Mouse (Mus musculus): ENCODE data around the gene Trim26. TPM values are rescaled to one million over a fixed set of nuclear protein-coding genes. Genes with fewer than 3 reads are reported as not detected.
A peak's percentile ranks its signal among the peaks of the same experiment; 100 is the strongest.
"Not testable (repeated sequence)": the region's sequence is repeated elsewhere in the genome, so short reads cannot be mapped to it uniquely, and the experiment has no call there.

The Trim26 gene
- polyA plus RNA-seq (2011; ENCODE audit: insufficient read length, low read depth, missing spikeins) = 46.6 and 49.5 TPM in 2 replicates

GRCm38 (mm10) chr17:36836874-36837647, at the start of gene Trim26:
Gene Trim26 (plus strand): TSS chr17:36837134.
- TF ChIP-seq POLR2A (IDR thresholded peaks at IDR 0.05; ENCODE audit: low read depth, low read length) = peak; percentile 64
- TF ChIP-seq CTCF (IDR thresholded peaks at IDR 0.05; ENCODE audit: borderline replicate concordance, insufficient read depth, low read length) = no peak
- H3K4me1 ChIP-seq (ENCODE audit: control insufficient read depth, insufficient read depth, low read length) = peaks cover 3% of the 10 kb centered on the region; the same call in 1 of the 2 replicates
- peak within 1 kb of the TSS; percentile 75 for H3K4me3 ChIP-seq (ENCODE audit: insufficient read depth, low read length)
- peak within 1 kb of the TSS; percentile 81 for H3K27ac ChIP-seq (ENCODE audit: insufficient read depth, low read length)

- no peak overlapping the region for H3K4me3 ChIP-seq (ENCODE audit: insufficient read depth, low read length)
- no peak overlapping the region for H3K27ac ChIP-seq (ENCODE audit: insufficient read depth, low read length)
- TF ChIP-seq POLR2A (IDR thresholded peaks at IDR 0.05; ENCODE audit: low read depth, low read length) (no peak), CTCF (IDR thresholded peaks at IDR 0.05; ENCODE audit: borderline replicate concordance, insufficient read depth, low read length) (no peak)
- H3K4me1 ChIP-seq (ENCODE audit: control insufficient read depth, insufficient read depth, low read length) = no peaks in the 10 kb centered on the region
These were observed 48.6 kb upstream of the Trim26 start for GRCm38 (mm10) chr17:36788351-36788750.

DNA sequence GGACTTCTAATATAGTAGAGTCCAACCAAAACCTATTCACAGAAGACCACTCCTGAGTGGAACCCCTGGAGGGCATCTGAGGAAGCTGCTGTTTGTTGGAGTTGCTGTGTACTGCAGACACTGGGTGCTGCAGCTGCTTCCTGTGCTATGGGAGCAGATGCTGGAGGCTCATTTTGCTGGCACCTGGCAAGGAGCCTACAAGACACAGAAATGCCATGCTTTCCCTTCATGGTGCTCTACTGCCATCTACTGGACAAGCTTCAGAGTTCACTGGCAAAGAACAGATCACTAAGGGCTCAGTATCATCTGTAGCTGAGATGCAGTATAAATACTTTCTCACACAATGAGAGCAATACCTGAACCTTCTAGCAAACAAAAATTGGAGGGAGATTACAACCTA, 48.1 kb upstream of the Trim26 start:
- H3K4me3 ChIP-seq (ENCODE audit: insufficient read depth, low read length); H3K27ac ChIP-seq (ENCODE audit: insufficient read depth, low read length): not testable (repeated sequence)

DNA sequence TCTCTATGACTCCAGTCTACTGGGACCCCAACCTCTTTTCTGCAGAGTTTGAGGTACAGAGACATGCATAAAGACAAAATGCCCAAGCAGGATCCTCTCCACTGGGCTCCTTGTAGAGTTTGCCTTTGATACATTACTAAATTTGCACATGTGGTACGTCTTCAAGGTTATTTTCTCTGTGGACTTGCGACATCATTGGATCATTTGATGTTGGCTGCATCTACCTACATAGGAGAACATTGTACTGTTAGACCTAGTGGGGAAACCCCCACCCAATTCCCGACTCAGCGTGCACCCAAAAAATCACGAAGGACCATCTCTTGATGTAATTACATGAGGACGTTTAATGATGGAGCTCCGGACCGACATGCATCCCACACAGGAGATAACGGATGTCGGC, 37.4 kb upstream of the Trim26 start:
- H3K27ac ChIP-seq (ENCODE audit: insufficient read depth, low read length) = no peak overlapping the region
- H3K4me3 ChIP-seq (ENCODE audit: insufficient read depth, low read length) = no peak overlapping the region
- TF ChIP-seq POLR2A (IDR thresholded peaks at IDR 0.05; ENCODE audit: low read depth, low read length) = no peak
- TF ChIP-seq CTCF (IDR thresholded peaks at IDR 0.05; ENCODE audit: borderline replicate concordance, insufficient read depth, low read length) = no peak
- H3K4me1 ChIP-seq (ENCODE audit: control insufficient read depth, insufficient read depth, low read length) = no peaks in the 10 kb centered on the region

More for the DNA sequence above, 48.1 kb upstream of the Trim26 start:
- not testable (repeated sequence) for H3K4me1 ChIP-seq (ENCODE audit: control insufficient read depth, insufficient read depth, low read length)

DNA sequence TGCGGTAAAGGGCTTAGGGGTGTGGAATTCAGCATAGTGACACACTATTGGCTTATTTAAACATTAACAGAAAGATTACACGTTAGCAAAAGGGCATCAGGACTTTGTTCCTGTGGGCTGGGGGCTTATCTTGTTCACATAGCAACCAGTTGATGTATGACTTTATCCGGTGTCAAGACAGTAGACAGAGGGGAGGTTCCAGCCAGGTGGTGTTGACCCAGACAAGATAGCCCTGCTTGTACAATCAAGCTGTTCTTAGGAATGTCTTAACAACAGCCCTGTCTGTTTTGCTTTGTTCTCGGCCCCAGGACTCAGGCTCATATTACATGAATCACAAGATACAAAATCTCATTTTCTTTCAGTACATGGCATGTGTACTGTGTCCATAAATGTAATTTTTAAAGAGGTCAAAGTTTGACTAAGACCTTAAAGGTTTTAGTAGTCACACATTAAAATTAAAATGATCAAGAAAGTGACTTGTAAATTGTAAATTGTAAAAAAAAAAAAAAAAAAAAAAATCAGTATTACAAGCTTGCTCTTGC, 36.9 kb upstream of the Trim26 start:
- H3K27ac ChIP-seq (ENCODE audit: insufficient read depth, low read length); H3K4me3 ChIP-seq (ENCODE audit: insufficient read depth, low read length); H3K4me1 ChIP-seq (ENCODE audit: control insufficient read depth, insufficient read depth, low read length): not testable (repeated sequence)

DNA sequence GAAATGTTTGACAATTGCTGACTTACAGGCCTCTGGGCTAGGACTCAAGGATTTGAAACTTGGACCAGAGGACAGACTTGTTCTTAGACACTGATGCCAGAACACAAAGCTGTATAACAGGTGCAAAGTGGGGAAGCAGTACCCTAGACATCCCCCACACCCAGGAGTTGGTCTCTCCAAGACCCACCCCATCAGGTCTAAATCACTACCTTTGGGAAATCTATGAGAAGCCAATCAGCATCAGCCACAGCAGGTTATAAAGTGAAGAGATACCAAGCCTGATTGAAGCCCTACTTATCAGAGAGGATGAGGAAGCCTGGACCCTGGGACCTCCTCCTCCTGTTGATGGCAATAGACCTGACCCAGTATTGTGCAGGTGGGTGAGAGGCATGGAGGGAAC, 25.1 kb upstream of the Trim26 start, which contains the start of gene H2-M10.6:
TSS of gene H2-M10.6 (plus strand) at position 301 of the 400 bp plus-strand sequence.
- H3K4me3 ChIP-seq (ENCODE audit: insufficient read depth, low read length) = no peak within 1 kb of the TSS
- no peak within 1 kb of the TSS for H3K27ac ChIP-seq (ENCODE audit: insufficient read depth, low read length)
- H3K4me1 ChIP-seq (ENCODE audit: control insufficient read depth, insufficient read depth, low read length) = no peaks in the 10 kb centered on the region
- TF ChIP-seq CTCF (IDR thresholded peaks at IDR 0.05; ENCODE audit: borderline replicate concordance, insufficient read depth, low read length) (no peak), POLR2A (IDR thresholded peaks at IDR 0.05; ENCODE audit: low read depth, low read length) (no peak)

DNA sequence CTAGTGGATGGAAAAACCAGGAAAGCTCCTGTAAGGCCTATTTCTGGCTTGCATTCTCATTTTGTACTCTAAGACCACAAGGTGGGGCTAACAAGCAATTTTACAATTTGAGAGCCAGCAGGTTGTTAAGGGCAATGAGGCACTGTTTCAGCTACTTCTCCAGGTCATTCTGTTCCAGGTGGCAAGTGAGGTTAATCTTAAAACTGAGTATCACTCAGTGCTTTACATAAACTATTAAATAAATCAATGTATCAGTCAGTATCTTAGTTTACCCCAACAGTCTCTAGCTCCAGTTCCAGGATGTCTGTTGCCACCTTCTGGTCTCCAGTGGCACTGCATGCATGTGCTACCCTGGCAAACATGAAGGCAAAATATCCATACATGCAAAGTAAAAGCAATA, 12.9 kb upstream of the Trim26 start:
- Histone ChIP-seq H3K4me1 (ENCODE audit: control insufficient read depth, insufficient read depth, low read length) (no peaks in the 10 kb centered on the region; the same call in 1 of the 2 replicates), H3K27ac (ENCODE audit: insufficient read depth, low read length) (no peak overlapping the region), H3K4me3 (ENCODE audit: insufficient read depth, low read length) (no peak overlapping the region)
- TF ChIP-seq POLR2A (IDR thresholded peaks at IDR 0.05; ENCODE audit: low read depth, low read length) (no peak), CTCF (IDR thresholded peaks at IDR 0.05; ENCODE audit: borderline replicate concordance, insufficient read depth, low read length) (peak; percentile 78; the same call in 1 of the 2 replicates)

- TF ChIP-seq CTCF (IDR thresholded peaks at IDR 0.05; ENCODE audit: borderline replicate concordance, insufficient read depth, low read length) (no peak), POLR2A (IDR thresholded peaks at IDR 0.05; ENCODE audit: low read depth, low read length) (no peak)
- Histone ChIP-seq H3K4me1 (ENCODE audit: control insufficient read depth, insufficient read depth, low read length) (no peaks in the 10 kb centered on the region; the same call in 1 of the 2 replicates), H3K27ac (ENCODE audit: insufficient read depth, low read length) (no peak overlapping the region), H3K4me3 (ENCODE audit: insufficient read depth, low read length) (no peak overlapping the region)
These were observed 11.4 kb upstream of the Trim26 start for GRCm38 (mm10) chr17:36825525-36825924.

DNA sequence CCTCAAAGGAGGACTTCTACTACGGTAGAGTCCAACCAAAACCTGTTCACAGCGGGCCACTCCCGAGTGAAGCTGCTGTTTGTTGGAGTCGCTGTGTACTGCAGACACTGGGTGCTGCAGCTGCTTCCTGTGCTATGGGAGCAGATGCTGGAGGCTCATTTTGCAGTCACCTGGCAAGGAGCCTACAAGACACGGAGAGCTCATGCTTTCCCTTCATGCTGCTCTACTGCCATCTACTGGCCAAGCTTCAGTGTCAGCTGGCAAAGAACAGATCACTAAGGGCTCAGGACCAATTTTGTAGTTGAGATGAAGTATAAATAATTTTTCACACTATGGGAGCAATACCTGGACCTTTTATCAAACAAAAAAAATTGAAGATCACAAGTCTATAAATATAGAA, 10.9 kb upstream of the Trim26 start:
- not testable (repeated sequence) for H3K27ac ChIP-seq (ENCODE audit: insufficient read depth, low read length)

DNA sequence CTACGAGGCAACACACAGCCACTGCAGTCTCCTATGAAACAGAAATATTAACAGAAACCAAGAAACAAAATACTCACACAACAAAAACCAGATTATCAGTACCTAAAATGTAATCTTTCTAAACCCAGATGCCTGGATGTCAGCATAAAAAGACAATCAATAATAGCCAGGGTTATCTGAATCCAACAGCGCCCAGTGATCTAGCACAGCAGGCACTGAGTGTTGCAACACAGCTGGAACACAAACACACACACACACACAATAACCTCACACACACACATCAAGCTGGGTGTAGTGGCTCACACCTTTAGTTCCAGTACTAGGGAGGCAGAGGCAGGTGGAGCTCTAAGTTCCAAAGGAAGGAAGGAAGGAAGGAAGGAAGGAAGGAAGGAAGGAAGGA, 8.4 kb upstream of the Trim26 start:
- no peak overlapping the region for H3K4me3 ChIP-seq (ENCODE audit: insufficient read depth, low read length)
- no peaks in the 10 kb centered on the region; the same call in 1 of the 2 replicates for H3K4me1 ChIP-seq (ENCODE audit: control insufficient read depth, insufficient read depth, low read length)
- no peak overlapping the region for H3K27ac ChIP-seq (ENCODE audit: insufficient read depth, low read length)
- TF ChIP-seq CTCF (IDR thresholded peaks at IDR 0.05; ENCODE audit: borderline replicate concordance, insufficient read depth, low read length) (no peak), POLR2A (IDR thresholded peaks at IDR 0.05; ENCODE audit: low read depth, low read length) (no peak)

More for the DNA sequence above, 10.9 kb upstream of the Trim26 start:
- H3K4me1 ChIP-seq (ENCODE audit: control insufficient read depth, insufficient read depth, low read length); H3K4me3 ChIP-seq (ENCODE audit: insufficient read depth, low read length): not testable (repeated sequence)
- peak; percentile 59; the same call in 1 of the 2 replicates for TF ChIP-seq CTCF (IDR thresholded peaks at IDR 0.05; ENCODE audit: borderline replicate concordance, insufficient read depth, low read length)
